Mouse (Mus musculus) neural tube, embryonic 10.5 days (tissue): Measurements from ENCODE around the gene Lbr.
A peak's percentile ranks its signal among the peaks of the same experiment; 100 is the strongest.

Experiments used
- DNase-seq: peaks from one replicate; pipeline ENCODE4 v3.0.0-alpha.2; 2017; ENCODE audit warnings: low spot score; ENCODE audit errors: extremely low spot score

The Lbr gene

DNA sequence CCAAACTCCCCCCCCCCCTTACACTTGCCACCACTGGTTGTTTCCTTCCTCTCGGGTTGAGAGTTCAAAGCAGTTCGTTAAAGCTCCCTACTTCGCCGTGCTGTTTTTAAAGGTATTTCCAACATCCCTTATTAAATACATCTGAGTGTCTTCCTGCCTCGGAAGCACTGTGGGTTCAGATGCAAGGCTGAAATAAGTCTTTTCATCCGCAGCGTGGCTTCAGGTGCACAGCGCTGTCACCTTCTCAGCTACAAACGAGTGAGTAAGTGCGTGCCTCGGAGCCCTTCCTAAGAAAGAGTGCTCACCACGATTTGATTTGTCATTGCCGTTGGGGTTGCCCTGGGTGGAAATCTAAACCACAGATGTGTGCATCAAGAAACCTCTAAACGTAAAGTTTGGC, at the start of gene Lbr:
Gene Lbr, minus strand, starts transcription at position 266 of the 400 bp plus-strand sequence.
- DNase-seq: no peak

DNA sequence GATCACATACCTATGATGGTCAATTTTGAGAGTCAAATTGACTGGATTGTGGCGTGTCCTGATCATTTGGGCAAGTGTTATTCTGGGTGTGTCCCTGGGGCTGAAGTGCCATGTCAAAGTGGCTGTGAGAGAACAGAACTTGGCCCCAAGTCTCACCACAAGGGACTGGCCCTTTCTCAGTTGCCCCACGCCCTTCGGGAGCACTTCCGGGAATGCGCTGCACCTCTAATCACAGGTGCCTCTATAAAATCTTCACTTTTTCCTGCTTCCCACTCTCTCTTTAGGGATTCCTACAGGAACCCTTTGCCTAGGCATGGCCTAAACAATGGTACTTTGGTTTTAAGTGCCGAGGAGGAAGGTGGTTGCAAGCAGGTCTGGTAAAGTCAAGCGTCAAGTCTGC, 46.8 kb upstream of the Lbr start:
- no peak for DNase-seq

- peak; percentile 97 for DNase-seq
Measured at GRCm38 (mm10) chr1:181888801-181889200, 46.0 kb upstream of the Lbr start.

- peak; percentile 55 for DNase-seq
Measured at GRCm38 (mm10) chr1:181881532-181881931, 38.7 kb upstream of the Lbr start.

- DNase-seq: no peak
Measured at GRCm38 (mm10) chr1:181880752-181881325, 38.0 kb upstream of the Lbr start.

- DNase-seq: no peak
Measured at GRCm38 (mm10) chr1:181878436-181878835, 35.6 kb upstream of the Lbr start.

- no peak for DNase-seq
Measured at GRCm38 (mm10) chr1:181877088-181877487, 34.2 kb upstream of the Lbr start.

DNA sequence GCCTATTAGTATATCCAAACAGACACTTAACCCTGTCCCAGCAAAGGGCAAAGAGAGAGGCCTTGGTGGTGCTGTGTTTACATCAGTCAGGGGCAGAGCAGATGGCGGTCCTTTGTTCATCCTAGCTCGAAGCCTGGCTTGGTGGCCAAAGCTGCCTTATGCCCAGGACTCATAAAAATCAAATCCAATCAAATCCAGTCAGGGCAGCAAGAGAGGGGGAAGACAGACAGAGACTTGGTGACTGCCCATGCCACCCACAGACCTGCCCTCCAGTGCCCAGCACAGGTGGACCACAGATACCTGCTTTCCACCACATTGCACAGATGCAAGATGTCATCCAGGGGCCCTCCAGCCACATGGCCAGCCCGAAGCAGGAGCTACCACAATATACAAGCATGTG, 33.8 kb upstream of the Lbr start:
- no peak for DNase-seq

GRCm38 (mm10) chr1:181873086-181873920, 30.5 kb upstream of the Lbr start:
- no peak for DNase-seq

- no peak for DNase-seq
Measured at GRCm38 (mm10) chr1:181872639-181873038, 29.8 kb upstream of the Lbr start.

GRCm38 (mm10) chr1:181866429-181867280, 23.8 kb upstream of the Lbr start:
- DNase-seq: no peak

GRCm38 (mm10) chr1:181865863-181866216, 23.0 kb upstream of the Lbr start:
- no peak for DNase-seq

DNA sequence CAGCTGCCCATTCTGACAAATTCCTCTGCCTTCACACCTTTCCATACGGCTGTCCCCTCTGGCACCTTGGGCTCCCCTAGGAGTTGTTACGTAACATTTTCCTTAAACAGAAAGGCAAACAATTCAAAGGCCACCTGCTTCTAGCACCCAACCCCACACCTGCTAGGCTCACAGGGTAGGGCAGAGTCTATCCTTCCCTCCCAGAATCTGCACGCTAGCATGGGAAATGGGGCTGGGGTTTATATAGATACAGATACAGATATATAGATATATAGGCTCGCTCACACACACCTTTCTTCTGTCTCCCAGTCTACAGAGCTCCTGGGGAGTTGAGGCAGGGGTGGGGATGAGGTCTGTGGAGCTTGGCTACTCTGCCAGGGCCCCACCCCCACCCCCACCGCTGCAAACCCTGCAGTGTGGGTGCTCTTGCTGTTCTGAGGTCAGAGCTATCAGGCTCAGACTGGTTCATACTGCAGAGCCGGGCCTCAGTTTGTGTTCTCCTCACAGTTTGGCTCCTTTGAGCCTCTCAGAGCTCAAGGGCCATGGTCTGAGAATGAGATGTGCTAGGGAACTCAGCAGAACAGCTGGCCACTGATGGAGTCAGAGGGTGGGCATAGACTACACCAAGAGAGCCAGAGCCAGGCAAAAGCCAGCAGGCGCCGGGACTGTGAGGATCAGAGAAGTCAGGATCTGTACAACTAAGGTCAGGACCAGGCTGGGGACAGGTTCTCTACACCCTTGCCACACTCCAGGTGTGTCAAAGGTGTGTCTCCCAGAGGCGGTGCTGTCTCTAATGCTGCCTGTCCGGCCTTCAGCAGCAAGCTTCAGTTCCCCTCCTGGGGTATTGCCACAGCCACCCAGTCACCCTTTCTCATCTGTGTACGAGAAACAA, 22.4 kb upstream of the Lbr start:
- no peak for DNase-seq

- no peak for DNase-seq
Measured at GRCm38 (mm10) chr1:181863431-181863830, 20.6 kb upstream of the Lbr start.

- DNase-seq: no peak
Measured at GRCm38 (mm10) chr1:181862676-181863374, 20.0 kb upstream of the Lbr start.

DNA sequence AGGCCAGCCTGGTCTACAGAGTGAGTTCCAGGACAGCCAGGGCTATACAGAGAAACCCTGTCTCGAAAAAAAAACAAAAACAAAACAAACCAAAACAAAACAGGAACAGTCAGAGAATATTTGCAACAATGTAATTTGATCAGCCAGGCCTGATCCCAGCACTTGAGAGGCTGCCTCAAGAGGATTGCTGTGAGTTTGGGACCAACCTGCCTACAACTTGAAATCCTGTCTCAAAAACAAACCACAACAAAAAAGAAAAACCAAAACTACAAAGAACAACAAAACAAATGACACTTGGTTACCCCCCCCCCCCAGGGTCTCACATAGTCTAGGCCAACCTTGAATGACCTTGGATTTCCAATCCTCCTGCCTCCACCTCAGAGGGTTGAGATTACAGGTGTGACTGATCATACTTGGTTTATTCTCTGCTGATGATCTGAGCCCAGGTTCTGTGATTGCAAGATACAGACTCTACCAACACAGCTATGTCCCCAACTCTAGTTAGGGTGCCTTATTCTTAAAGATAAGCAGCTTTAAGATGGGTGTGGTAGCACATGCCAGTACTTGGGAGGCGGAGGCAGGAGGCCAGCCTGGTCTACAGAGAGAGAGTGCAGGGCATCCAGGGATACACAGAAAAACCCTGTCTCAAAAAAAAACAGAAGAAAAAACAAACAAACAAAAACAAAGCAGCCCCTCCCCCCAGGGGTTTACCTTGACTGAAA, 18.5 kb upstream of the Lbr start:
- no peak for DNase-seq

GRCm38 (mm10) chr1:181860659-181861058, 17.8 kb upstream of the Lbr start:
- peak; percentile 31 for DNase-seq

DNA sequence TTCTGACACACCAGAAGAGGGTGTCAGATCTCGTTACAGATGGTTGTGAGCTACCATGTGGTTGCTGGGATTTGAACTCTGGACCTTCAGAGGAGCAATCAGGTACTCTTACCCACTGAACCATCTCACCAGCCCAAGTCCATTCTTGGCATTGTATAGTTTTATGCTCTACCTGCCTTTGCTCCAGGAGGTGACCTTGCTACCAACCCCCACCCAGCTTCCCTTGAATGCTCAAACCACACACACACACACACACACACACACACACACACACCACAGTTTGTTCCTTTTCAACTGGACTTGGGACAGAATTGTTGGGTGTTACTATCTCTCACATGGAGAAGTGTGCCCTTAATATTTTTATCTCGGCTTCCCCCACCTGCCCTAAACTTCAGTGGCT, 13.5 kb upstream of the Lbr start:
- no peak for DNase-seq

DNA sequence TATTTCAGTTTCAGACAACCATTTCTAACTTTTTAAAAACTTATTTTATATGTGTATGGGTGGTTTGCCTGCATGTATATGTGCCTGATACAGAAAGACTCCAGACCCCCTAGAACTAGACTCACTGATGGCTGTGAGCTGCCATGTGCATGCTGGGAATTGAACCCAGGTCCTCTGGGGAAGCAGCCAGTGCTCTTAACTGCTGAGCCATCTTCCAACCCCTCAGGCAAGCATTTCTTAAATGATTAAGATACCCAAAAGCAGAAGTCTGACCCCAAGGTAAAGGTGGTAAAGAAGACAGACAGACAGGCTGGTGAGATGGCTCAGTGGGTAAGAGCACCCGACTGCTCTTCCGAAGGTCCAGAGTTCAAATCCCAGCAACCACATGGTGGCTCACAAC, 12.0 kb upstream of the Lbr start:
- DNase-seq: no peak
